Mouse (Mus musculus) kidney, embryonic 14.5 days (tissue): Measurements from ENCODE around the gene Rara. TPM values are rescaled to one million over a fixed set of nuclear protein-coding genes. Genes with fewer than 3 reads are reported as not detected.
"Not testable (repeated sequence)": the region's sequence is repeated elsewhere in the genome, so short reads cannot be mapped to it uniquely, and the experiment has no call there.

Experiments
- ATAC-seq: fragments of 200-750 bp; cut with Nextera tagmentation; 2 replicates; pipeline ENCODE4 v1.8.0; 2017; ENCODE audit warnings: moderate number of reproducible peaks, mild to moderate bottlenecking, moderate TSS enrichment, moderate library complexity; ENCODE audit not compliant: low FRiP score, low TSS enrichment
- H3K27ac ChIP-seq: fragments of 300-500 bp; sonication (generic); 2 replicates; pipeline ENCODE4 v1.5.1; 2014; ENCODE audit warnings: low read depth, mild to moderate bottlenecking, low read length, moderate library complexity, mixed read lengths
- H3K27me3 ChIP-seq: fragments of 300-500 bp; sonication (generic); 2 replicates; pipeline ENCODE4 v1.6.1; 2014; ENCODE audit warnings: mild to moderate bottlenecking, low read length; ENCODE audit not compliant: control insufficient read depth, insufficient read depth
- H3K36me3 ChIP-seq: fragments of 300-500 bp; sonication (generic); 2 replicates; pipeline ENCODE4 v1.6.1; 2014; ENCODE audit warnings: low read length, mixed read lengths; ENCODE audit not compliant: control insufficient read depth, insufficient read depth
- H3K4me1 ChIP-seq: fragments of 300-500 bp; sonication (generic); 2 replicates; pipeline ENCODE4 v1.6.1; 2014; ENCODE audit warnings: low read length, mixed read lengths; ENCODE audit not compliant: control insufficient read depth, insufficient read depth
- H3K4me2 ChIP-seq: fragments of 300-500 bp; sonication (generic); replicated peaks from 2 replicates; pipeline ENCODE4 v1.6.1; 2014; ENCODE audit warnings: low read depth, mild to moderate bottlenecking, low read length
- H3K4me3 ChIP-seq: fragments of 300-500 bp; sonication (generic); 2 replicates; pipeline ENCODE4 v1.5.1; 2014; ENCODE audit warnings: mild to moderate bottlenecking, low read length
- H3K9ac ChIP-seq: fragments of 300-500 bp; sonication (generic); 2 replicates; pipeline ENCODE4 v1.6.1; 2014; ENCODE audit warnings: low read depth, mild to moderate bottlenecking, low read length, moderate library complexity
- H3K9me3 ChIP-seq: fragments of 300-500 bp; sonication (generic); 2 replicates; pipeline ENCODE4 v1.6.1; 2016; ENCODE audit warnings: low read length; ENCODE audit not compliant: control insufficient read depth
- WGBS: fragments of 180-500 bp; shearing (Covaris S2); extraction: QIAGEN DNeasy Blood & Tissue Kit; methylation state at CpG from one replicate; pipeline ENCODE4 v1.1.7; 2014; 5-methylcytosine and 5-hydroxymethylcytosine counted together
- polyA plus RNA-seq: library from polyadenylated mRNA; unstranded; fragments of >200 nt; fragmentation: Nextera tagmentation; extraction: Ambion mirVana; gene quantifications from 2 replicates; pipeline ENCODE4 v1.2.1, GENCODE M21; 2014

The Rara gene
- polyA plus RNA-seq, 1 experiment from 2014 or later = 36.7 TPM

DNA sequence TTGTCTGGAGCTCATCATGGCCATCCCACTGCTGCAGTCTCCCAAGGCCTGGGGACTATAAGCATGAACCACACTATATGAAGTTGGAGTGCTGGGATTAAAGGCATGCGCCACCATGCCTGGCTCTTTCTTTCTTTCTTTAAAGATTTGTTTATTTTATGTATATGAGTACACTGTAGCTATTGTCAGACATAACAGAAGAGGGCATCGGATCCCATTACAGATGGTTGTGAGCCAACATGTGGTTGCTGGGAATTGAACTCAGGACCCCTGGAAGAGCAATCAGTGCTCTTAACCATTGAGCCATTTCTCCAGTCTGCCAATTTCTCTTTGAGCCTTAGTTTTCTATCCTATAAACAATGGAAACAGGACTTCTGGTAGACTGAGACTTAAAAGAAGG is 6.2 kb downstream of the Rara start:
- H3K36me3 ChIP-seq, ATAC-seq, H3K4me3 ChIP-seq, H3K27ac ChIP-seq, H3K9me3 ChIP-seq, H3K4me2 ChIP-seq, H3K9ac ChIP-seq, H3K27me3 ChIP-seq: not testable (repeated sequence)
- WGBS = 96% methylated on average over 2 of the region's 2 CpGs
- peaks cover 67% of the 10 kb centered on the region for H3K4me1 ChIP-seq

DNA sequence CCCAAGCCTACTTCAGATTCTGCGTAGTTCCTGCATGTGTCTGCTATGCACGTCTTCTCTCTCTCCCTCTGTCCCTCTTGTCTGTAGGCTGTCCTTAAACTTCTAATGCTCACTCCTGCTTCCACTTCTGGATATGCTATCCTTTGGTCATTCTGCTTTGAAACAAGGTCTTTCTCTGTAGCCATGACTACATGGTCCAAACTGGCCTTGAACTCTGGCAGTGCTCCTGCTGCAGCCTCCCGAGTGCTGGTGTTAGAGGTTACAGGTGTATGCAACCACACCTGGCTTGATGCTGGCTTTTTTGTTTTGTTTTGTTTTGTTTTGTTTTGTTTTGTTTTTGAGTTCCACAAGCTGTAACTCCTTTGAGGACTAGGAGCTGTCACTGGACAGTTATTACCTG is 6.7 kb downstream of the Rara start:
- WGBS = 84% methylated on average over 3 of the region's 3 CpGs
- H3K27me3 ChIP-seq = no peaks in the 10 kb centered on the region
- H3K9me3 ChIP-seq = no peaks in the 10 kb centered on the region
- H3K4me2 ChIP-seq = no peak overlapping the region
- no peaks in the 10 kb centered on the region for H3K36me3 ChIP-seq
- peaks cover 67% of the 10 kb centered on the region for H3K4me1 ChIP-seq
- ATAC-seq = no peak
- H3K4me3 ChIP-seq = no peak overlapping the region
- no peak overlapping the region for H3K27ac ChIP-seq
- H3K9ac ChIP-seq = no peak overlapping the region

DNA sequence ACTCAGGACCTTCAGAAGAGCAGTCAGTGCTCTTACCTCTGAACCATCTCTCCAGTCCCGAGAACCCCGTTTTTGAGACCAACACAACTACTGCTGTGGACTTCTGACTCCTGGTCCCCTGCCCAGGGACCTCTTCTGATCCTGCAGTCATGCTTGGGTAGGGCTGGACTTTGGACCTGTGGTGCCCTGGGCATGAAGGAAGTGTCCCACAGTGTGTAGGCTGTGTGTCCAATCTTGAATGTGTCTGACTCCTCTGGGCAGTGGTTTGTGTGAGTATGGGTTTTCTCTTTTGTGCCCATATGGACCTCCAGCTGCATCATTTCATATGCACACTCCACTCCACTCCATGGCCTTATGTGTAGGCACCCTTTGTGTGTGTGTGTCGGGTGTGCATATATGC is 7.5 kb downstream of the Rara start:
- no peaks in the 10 kb centered on the region for H3K27me3 ChIP-seq
- no peak overlapping the region for H3K4me3 ChIP-seq
- WGBS = 86% methylated on average over 3 of the region's 3 CpGs
- no peak overlapping the region for H3K4me2 ChIP-seq
- no peak overlapping the region for H3K9ac ChIP-seq
- no peaks in the 10 kb centered on the region for H3K9me3 ChIP-seq
- H3K36me3 ChIP-seq = no peaks in the 10 kb centered on the region
- H3K4me1 ChIP-seq = peaks cover 67% of the 10 kb centered on the region
- ATAC-seq = no peak
- H3K27ac ChIP-seq = no peak overlapping the region

DNA sequence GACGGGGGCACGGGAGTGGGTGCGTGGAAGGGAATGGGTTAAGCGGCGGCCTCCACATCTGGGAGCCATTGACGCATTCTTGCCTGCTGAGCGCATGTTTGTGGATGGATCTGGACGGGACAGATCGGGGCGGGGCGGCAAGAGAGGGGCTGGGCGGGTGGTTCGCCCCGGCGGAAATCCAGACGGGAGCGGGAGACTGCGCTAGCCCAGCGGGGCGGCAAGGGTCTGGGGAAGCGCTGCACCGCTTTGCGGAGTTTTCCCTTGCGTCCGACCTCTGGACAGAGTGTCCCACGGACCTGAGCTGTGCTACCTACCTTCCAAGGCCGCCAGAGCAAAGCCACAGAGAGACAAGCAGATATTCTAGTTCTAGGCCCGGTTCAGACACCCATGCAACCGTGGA is 8.6 kb downstream of the Rara start:
- H3K4me2 ChIP-seq = peak overlapping the region; percentile 70
- H3K27ac ChIP-seq = peak overlapping the region; percentile 65
- under 1% methylated on average over 29 of the region's 29 CpGs for WGBS
- no peaks in the 10 kb centered on the region for H3K27me3 ChIP-seq
- H3K4me3 ChIP-seq = peak overlapping the region; percentile 65
- peaks cover 67% of the 10 kb centered on the region for H3K4me1 ChIP-seq
- H3K9me3 ChIP-seq = no peaks in the 10 kb centered on the region
- 0 out of 2 replicates have a peak, but pooled peaks have one; percentile 14 for ATAC-seq
- no peaks in the 10 kb centered on the region for H3K36me3 ChIP-seq
- H3K9ac ChIP-seq = peak overlapping the region; percentile 34; the same call in 1 of the 2 replicates

DNA sequence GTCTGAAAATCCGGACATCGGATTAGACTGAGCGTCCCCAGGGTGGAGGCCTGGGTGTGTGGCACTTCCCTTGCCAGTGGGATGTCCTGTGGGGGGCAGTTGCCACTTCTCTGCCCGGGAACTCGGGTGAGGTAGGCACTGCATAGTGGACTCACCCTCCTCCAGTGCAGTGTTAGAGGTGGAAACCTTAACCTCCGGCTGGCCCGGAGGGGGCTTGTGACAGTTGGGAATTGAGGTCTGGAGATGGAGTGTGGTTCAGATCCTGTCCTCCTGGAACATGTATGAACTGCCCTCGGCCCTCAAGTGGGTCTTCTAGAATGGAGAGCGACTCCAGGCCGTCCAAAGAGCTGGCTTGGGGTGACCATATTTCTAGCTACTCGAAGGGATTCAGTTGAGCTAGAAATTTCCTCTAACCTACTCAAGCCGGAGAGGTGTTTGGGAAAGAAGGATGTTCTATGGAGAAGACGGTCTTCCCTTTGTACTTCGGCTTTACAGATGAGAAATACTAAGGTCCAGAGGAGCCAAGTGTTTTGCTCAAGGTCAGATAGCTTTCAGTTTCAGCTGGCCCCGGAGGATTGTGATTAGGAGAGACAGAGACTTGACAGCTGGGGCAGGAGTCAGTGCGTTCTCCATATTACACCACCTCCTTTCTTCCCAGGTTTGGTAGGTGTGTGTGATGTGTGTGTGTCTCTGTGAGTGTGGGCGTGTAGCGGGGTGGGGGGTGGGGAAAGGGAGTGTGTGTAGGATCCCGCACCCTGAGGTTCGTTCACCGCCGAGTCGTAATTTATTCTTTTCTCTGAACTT is 9.2 kb downstream of the Rara start:
- ATAC-seq = peak; percentile 11; the same call in 1 of the 2 replicates

DNA sequence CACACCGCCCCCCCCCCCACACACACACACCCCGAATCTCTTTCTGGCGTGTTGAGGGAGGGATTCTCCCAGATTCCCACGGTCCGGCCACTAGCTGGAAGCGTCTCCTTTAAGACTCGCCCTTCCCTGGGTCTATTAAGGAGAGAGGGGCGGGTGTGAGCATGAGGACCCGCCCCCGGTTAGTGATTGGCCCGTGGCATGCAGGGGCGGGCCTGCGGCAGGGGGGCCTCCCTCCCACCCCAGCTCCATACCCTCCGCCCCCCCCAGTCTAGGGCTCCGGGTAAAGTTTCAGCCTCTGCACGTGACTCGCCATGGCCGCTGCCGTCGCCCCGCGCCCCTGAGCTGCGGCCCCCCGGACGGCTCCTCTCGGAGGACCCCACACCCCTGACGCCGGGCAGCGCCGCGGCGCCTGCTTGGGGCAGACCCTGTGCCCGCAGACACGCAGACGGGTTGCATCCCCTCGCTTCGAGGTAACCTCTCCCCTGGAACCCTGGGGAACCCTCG is 9.8 kb downstream of the Rara start:
- H3K27ac ChIP-seq = peak overlapping the region; percentile 91
- peak overlapping the region; percentile 70 for H3K4me2 ChIP-seq
- H3K9me3 ChIP-seq = no peaks in the 10 kb centered on the region
- no peaks in the 10 kb centered on the region for H3K27me3 ChIP-seq
- peak; percentile 84 for ATAC-seq
- H3K36me3 ChIP-seq = no peaks in the 10 kb centered on the region
- peak overlapping the region; percentile 65 for H3K4me3 ChIP-seq
- WGBS = under 1% methylated on average over 37 of the region's 38 CpGs
- H3K9ac ChIP-seq = peak overlapping the region; percentile 77
- H3K4me1 ChIP-seq = peaks cover 66% of the 10 kb centered on the region

More for the DNA sequence above, 9.2 kb downstream of the Rara start:
- Histone ChIP-seq H3K36me3 (no peaks in the 10 kb centered on the region), H3K9me3 (no peaks in the 10 kb centered on the region), H3K4me1 (peaks cover 67% of the 10 kb centered on the region), H3K9ac (peak overlapping the region; percentile 77; the same call in 1 of the 2 replicates), H3K4me2 (peak overlapping the region; percentile 70), H3K27me3 (no peaks in the 10 kb centered on the region), H3K27ac (peak overlapping the region; percentile 65), H3K4me3 (peak overlapping the region; percentile 65)
- 2% methylated on average over 23 of the region's 23 CpGs for WGBS

DNA sequence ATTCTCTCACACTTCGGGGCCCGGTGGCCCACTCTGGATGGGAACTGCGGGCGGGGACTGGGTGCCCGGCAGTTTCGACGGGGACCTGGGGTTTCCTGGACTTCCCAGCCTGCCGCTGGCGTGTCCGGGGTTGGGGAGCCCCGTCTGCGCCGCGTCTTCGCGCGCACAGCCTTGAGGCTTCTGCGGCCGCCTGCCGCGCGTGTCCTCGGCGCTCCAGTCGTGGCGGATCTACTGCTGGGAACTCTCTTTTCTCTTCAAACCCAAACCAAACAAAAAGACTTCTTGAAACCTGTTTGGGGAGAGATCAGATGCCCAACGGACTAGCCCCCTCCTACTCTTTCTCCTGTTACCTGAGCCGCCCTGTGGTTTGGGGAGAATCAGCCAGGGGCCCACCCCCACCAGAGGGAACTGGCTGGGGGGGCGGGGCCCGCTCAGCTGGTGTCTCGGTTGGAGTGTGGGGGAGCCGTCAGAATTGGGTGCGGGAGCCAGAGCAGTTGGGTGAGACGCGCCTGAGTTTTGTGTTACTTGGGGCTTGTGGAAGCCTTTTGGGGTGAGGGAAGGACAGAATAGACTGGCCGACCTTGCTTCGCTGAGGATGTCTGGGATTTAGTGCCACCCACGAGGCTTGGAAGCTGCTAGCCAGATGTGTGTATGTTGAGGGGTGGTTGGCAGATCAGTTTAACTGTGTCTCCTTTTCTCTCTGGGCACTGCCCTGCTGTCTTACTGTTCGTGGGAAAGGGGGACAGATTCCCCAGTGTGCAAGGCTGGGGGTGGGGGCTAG is 10.5 kb downstream of the Rara start:
- Histone ChIP-seq H3K9me3 (no peaks in the 10 kb centered on the region), H3K27me3 (no peaks in the 10 kb centered on the region), H3K4me3 (peak overlapping the region; percentile 65), H3K9ac (peak overlapping the region; percentile 77), H3K36me3 (no peaks in the 10 kb centered on the region), H3K4me1 (peaks cover 66% of the 10 kb centered on the region), H3K4me2 (peak overlapping the region; percentile 70), H3K27ac (peak overlapping the region; percentile 91)
- peak; percentile 4 for ATAC-seq
- under 1% methylated on average over 36 of the region's 39 CpGs for WGBS

DNA sequence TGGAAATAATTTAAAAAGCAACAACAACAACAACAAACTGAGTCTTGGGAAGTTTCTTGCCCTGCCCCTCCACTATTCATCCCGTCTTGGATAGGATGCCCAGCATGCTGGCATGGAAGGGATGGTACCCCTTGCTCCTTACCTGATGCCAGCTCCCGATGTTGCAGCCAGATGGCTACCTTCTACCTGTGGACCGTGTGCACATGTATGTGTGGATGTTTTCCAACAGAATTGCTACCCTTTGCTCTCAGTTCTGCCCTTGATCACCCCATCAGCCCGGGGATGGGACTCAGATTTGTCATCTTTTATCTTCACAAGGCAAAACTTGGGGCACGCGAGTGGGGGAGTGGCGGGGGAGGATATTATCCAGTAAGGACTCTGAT is 11.1 kb downstream of the Rara start:
- no peaks in the 10 kb centered on the region for H3K36me3 ChIP-seq
- ATAC-seq = no peak
- no peak overlapping the region for H3K27ac ChIP-seq

More for the DNA sequence above, 11.1 kb downstream of the Rara start:
- peaks cover 68% of the 10 kb centered on the region for H3K4me1 ChIP-seq
- H3K9ac ChIP-seq = peak overlapping the region; percentile 77
- H3K27me3 ChIP-seq = no peaks in the 10 kb centered on the region
- 36% methylated on average over 7 of the region's 7 CpGs for WGBS
- H3K4me2 ChIP-seq = peak overlapping the region; percentile 70
- H3K9me3 ChIP-seq = no peaks in the 10 kb centered on the region
- peak overlapping the region; percentile 65 for H3K4me3 ChIP-seq
